Mouse (Mus musculus): Measurements from ENCODE around the gene Peg3.

Gene Peg3

DNA sequence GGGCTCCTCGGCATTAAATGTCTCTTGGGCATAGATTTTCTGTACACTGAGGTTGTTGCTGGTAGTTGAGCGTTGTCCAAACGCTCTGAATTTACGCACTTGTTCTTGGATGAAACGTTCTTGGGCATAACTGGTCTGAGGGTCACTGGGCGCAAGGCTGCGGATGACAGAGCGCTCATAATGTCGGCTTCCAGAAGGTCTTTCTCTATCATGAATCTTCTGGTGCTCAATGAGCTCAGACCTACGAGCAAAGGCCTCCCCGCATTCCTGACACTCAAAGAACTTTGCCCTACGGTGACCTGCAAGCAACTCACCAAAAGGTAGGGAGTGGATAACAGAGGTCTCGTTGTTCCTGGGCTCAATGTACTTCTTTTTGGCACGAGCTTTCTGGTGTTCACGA, 20.8 kb downstream of the Peg3 start:
- in situ Hi-C loops (cut with MboI, MseI): no loop called here

DNA sequence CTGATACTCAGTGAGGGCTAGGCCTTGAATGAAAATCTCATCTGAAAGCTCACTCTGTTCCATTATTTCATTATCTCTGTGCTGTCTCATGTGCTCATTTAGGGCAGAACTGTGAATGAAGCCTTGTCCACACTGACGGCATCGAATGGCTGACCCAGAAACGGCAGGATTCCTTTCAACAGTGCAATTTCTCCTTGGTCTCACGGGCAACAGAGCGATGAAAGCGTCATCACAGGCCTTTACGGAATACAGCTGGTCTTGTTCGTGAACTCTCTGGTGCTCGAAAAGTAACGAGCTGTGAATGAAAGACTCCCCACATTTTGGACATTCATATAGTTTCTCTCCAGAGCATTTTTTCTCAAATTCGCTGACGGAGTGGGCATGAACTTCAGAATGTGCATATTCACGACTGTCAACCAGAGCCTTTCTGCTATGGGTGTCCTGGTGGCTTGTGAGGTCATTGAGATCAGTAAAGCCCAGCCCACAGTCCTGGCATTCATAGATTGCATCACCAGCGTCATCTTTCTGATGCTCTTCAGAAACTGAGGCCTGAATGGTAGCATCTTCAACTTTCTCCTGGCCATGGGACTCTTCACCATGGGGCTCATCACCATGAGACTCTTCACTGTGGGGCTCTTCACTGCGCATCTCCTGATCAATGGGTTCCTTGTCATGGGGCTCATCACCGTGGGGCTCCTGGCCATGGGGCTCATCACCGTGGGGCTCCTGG, 21.6 kb downstream of the Peg3 start:
- in situ Hi-C loops (cut with MboI, MseI): no loop called here

DNA sequence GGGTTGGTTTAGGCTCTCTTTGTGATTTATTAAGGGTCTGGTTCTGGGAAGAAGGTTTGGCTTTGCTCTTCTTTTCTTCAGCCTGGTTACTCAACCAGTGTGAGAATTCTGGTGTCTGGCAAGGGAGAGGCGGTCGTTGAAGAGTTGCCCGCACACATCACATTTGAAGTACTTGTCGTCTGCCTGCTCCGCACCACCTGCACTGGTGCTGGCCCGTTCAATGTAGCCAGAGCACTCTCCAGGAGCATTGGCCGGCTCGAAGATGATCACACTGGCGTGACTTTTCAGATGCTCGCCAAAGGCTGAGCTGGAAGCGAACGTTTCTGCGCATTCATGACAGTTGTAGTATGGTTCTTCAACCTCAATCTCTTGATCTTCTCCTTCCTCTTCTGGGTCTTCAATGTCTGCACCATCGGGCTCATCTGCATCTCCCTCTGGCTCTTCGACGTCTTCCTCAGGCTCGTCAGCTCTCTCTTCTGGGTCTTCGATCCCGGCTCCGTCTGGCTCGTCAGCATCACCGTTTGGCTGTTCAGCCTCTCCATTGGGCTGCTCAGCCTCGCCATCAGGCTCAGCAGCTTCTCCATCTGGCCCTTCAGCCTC, 22.7 kb downstream of the Peg3 start:
- in situ Hi-C loops (cut with MboI, MseI): no loop called here

DNA sequence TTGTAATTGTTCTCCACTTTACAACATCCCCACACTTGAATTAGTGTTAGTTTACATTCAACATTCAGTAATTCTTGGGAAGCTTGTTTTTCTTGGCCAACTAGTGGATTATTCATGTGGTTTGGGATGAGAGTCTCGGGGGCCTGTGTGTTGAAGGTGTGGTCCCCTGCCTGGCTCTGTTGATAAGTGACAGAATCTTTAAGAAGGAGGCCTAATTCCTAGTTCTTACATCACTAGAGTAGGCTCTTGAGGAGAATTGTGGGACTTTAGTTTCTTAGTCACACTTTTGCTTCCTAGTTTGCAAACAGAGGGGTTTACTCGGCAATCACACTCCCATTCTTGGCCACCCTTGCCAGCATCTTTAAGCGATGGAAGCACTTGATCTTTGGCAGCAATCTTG, 31.0 kb downstream of the Peg3 start:
- in situ Hi-C loops (cut with MboI, MseI): no loop called here

DNA sequence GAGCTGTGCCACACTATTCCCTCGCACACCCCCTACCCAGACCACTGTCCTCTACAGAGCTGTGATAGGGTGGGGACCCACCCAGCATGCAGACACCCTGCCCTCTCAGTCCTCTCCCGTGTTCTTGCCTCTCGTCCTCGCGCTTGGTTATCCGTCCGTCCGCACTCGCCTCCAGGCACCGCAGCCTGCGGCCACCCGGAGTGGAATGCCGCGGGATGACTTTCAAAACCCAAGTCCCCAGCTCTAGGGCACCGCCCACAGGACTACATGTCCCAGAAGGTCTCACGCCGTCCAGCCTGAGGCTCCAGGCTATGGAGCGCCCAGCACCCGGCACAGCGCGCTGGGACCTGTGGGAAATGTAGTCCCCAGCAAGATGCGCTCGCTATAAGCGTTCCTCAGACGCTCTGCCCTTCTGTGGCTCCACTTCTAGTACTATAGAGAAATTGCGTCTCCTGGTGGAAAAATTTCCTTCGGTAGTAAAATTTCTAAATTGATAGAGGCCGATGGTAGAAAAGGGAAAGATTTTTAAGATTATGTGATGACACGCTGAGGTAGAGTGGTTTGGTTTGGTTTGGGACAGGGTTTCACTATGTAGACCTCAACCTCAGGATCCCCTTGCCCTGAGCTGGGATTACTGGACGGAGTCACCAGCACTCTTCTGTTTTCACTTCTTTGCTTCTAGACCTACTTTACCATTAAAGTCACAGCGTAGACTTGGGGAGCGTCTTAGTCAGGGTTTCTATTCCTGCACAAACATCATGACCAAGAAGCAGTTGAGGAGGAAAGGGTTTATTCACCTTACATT, 33.8 kb downstream of the Peg3 start, which contains the start of gene Zim1:
Gene Zim1, minus strand, starts transcription at position 210 of the 805 bp plus-strand sequence.
- in situ Hi-C loops (cut with MboI, MseI): no loop called here

DNA sequence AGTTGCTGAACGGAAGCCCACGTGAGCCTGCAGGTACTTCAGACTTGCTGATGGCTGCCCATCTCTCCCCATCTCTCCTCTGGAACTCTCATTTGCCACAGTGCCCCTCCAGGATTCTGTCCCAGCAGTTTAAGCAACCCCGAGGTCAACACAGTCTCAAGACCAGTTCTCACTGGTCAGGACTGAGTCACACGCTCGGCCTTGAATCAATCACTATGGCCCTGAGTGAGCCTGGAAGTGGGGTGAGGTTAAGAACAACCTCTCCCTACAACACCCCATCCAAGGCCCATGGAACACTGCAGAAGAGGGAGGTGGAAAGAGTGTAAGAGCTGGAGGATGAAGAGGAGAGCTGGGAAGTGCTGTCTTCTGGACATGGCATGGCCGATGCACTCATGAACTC, 44.7 kb downstream of the Peg3 start:
- in situ Hi-C loops (cut with MboI, MseI): no loop called here

DNA sequence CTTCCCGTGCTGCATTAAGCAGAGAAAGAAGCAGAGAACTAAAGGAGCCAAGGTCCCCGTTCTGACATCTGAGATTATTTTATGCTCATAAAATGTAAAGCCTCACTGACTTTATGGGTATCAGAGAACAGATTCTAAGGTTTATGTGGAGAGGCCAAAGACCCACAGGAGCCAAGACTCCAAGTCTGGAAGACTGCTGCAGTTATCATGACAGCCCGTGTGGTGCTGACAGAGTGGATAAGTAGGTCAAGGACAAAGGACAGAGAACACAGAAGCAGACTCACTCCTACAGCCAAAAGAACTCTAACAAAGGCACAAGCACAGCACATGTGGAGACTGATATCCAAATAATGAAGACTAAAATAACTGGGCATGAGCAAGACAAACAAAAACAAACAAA, 63.5 kb downstream of the Peg3 start:
- in situ Hi-C loops (cut with MboI, MseI): no loop called here

DNA sequence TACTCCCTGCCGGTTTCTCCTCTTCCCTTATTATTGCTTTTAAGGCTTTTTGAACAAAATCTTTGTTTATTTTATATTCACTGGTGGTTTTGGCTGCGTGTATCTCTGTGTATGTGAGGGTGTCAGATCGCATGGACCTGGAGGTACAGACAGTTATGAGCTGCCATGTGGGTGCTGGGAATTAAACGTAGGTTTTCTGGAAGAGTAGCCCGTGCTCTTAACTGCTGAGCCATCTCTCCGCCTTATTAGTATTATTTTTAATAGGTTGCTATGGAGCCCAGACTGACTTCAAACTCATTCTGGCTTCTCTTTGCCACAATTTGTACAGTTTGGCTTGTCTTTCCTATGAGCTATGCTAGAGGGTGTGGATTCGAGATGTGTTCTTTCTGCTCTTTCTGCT, 66.8 kb downstream of the Peg3 start:
- in situ Hi-C loops (cut with MboI, MseI): no loop called here

DNA sequence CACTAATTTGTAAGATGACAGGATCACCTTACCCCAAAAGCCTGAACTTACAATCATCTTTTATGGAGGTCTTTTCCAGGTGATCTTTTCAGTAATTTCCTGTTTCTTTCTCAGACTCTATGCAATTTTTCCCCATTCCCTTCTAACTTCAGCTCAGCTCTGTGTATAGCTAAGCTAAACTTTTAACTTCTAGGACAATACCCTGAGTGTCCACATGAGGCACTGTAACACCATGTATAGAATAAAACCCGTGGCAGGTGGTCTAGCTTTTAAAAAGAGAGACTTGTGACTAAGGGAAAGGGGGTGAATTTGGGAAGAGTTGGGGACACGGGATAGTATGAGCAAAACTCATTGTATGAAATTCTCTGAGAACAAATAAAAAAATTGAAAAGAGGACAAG, 70.6 kb downstream of the Peg3 start:
- in situ Hi-C loops (cut with MboI, MseI): no loop called here

DNA sequence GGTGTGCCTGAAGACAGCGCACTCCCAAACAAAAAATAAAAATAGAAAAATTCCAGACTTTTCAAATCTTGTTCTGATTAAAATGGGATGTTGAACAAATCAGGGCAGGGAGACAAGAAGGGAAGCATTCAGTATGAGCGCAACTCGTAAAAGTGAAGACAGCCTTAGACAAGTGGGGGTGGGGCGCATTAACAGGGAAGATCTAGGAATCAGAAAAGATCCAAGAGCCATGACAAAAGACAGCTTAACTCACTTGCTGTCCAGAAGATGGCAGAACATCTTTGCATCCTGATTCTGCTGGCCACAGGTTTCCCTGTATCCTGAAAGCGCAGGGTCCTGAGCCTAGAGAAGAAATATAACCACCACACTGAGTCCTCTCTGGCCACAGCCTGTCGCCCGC, 71.6 kb downstream of the Peg3 start:
- in situ Hi-C loops (cut with MboI, MseI): no loop called here

Data from T-helper 17 cell (primary cell).